Mouse (Mus musculus): ENCODE measurements around the gene B830017H08Rik. TPM values are rescaled to one million over a fixed set of nuclear protein-coding genes. Genes with fewer than 3 reads are reported as not detected.

B830017H08Rik gene
- polyA plus RNA-seq, 1 experiment from 2014 or later, result not detected

- whole genome bisulfite sequencing, result 2% methylated on average over 83 of the region's 83 CpGs
- H3K4me1 ChIP-seq, result peaks cover 88% of the 10 kb centered on the region
- peaks cover 97% of the 10 kb centered on the region for H3K27me3 ChIP-seq (ENCODE audit: insufficient read depth, poor library complexity, severe bottlenecking)
- peak; percentile 79 for DNase-seq (ENCODE audit: low spot score)
- H3K27ac ChIP-seq, result peak overlapping the region; percentile 67
- H3K36me3 ChIP-seq, result 0 out of 2 replicates have a peak, but pooled peaks cover 12% of the 10 kb centered on the region
- no peaks in the 10 kb centered on the region for H3K9me3 ChIP-seq
- H3K4me3 ChIP-seq, result peak overlapping the region; percentile 58
Observed at GRCm38 (mm10) chr16:17802839-17803674, 29.9 kb upstream of the B830017H08Rik start.

- Histone ChIP-seq H3K36me3 (0 out of 2 replicates have a peak, but pooled peaks cover 12% of the 10 kb centered on the region), H3K27ac (no peak overlapping the region), H3K9me3 (no peaks in the 10 kb centered on the region), H3K27me3 (ENCODE audit: insufficient read depth, poor library complexity, severe bottlenecking) (peaks cover 95% of the 10 kb centered on the region), H3K4me1 (peaks cover 80% of the 10 kb centered on the region), H3K4me3 (peak overlapping the region; percentile 58)
- peak; percentile 73 for DNase-seq (ENCODE audit: low spot score)
- WGBS, result 10% methylated on average over 33 of the region's 33 CpGs
Observed at GRCm38 (mm10) chr16:17803675-17804448, 29.1 kb upstream of the B830017H08Rik start.

- 4% methylated on average over 33 of the region's 33 CpGs for whole genome bisulfite sequencing
- DNase-seq (ENCODE audit: low spot score), result no peak
- H3K27ac ChIP-seq, result no peak overlapping the region
- 0 out of 2 replicates have a peak, but pooled peaks cover 12% of the 10 kb centered on the region for H3K36me3 ChIP-seq
- H3K4me3 ChIP-seq, result peak overlapping the region; percentile 58
- H3K4me1 ChIP-seq, result peaks cover 79% of the 10 kb centered on the region
- no peaks in the 10 kb centered on the region for H3K9me3 ChIP-seq
- H3K27me3 ChIP-seq (ENCODE audit: insufficient read depth, poor library complexity, severe bottlenecking), result peaks cover 91% of the 10 kb centered on the region
Observed at GRCm38 (mm10) chr16:17804449-17804912, 28.4 kb upstream of the B830017H08Rik start.

- no peaks in the 10 kb centered on the region for H3K9me3 ChIP-seq
- WGBS, result 24% methylated on average over 7 of the region's 7 CpGs
- DNase-seq (ENCODE audit: low spot score), result no peak
- 0 out of 2 replicates have a peak, but pooled peaks cover 12% of the 10 kb centered on the region for H3K36me3 ChIP-seq
- no peak overlapping the region for H3K27ac ChIP-seq
- peaks cover 79% of the 10 kb centered on the region for H3K4me1 ChIP-seq
- H3K27me3 ChIP-seq (ENCODE audit: insufficient read depth, poor library complexity, severe bottlenecking), result peaks cover 87% of the 10 kb centered on the region
- H3K4me3 ChIP-seq, result peak overlapping the region; percentile 58
Observed at GRCm38 (mm10) chr16:17804982-17805381, 27.9 kb upstream of the B830017H08Rik start.

DNA sequence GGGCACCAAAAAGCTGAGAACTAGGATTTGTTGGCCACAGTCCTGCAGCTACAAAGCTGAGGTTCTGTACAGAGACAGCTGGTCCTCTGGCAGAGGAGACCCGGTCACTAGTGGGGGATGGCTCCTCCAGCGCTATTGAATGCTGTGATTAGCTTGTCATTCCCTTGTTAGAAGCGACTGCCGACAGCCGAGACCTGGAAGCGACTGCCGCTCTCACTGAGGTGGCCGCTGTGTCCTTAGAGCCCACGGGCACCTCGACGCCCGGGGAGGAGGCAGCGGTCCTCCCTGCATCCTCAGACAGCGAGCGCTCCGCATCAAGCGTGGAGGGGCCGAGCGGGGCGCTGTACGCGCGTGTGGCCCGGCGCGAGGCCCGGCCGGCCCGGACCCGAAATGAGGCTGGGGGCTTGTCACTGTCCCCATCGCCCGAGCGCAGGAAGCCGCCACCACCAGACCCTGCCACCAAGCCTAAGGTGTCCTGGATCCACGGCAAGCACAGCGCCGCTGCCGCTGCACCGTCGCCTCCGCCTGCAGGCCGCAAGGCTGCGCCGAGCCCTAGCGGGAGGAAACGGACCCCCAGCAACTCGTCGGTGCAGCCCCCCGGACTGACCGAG is 26.2 kb upstream of the B830017H08Rik start:
- Histone ChIP-seq H3K36me3 (0 out of 2 replicates have a peak, but pooled peaks cover 12% of the 10 kb centered on the region), H3K4me1 (peaks cover 74% of the 10 kb centered on the region), H3K4me3 (peak overlapping the region; percentile 63), H3K27ac (peak overlapping the region; percentile 86), H3K27me3 (ENCODE audit: insufficient read depth, poor library complexity, severe bottlenecking) (peaks cover 70% of the 10 kb centered on the region), H3K9me3 (no peaks in the 10 kb centered on the region)
- WGBS, result 8% methylated on average over 50 of the region's 50 CpGs
- no peak for DNase-seq (ENCODE audit: low spot score)

DNA sequence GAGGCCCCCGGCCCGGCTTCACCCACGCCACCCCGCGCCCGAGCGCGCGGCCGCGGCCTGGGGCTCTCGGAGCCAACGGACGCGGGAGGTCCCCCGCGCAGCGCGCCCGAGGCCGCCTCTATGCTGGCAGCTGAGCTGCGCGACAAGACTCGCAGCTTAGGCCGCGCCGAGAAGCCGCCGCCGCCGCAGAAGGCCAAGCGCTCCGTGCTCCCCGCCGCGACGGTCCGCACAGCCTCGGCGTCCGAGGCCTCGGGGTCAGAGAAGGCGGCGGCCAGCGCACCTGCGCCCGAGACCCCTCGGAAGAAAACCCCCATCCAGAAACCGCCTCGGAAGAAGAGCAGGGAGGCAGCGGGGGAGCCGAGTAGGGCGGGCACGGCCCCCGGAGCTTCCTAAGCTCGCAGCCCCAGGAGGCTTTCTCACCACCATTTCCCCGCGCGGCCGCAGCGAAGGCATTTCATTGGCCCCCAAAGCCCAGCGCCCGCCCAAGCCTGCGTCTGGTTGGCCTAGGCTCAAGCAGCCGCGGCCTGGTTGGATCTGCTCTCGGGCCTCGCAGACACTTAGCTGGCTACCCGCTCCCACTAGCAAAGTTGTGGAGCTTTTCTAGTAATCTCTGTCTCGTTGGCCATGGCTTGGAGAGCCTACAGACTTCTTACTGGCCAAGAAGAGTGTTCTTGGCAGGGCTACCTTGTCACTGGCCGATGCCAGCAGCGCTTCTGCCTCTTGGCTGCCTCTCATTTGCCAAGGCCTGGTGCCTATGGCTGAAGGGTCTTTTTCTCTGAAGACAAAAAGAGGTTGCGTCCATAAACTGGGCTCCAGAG is 25.5 kb upstream of the B830017H08Rik start:
- Histone ChIP-seq H3K36me3 (0 out of 2 replicates have a peak, but pooled peaks cover 12% of the 10 kb centered on the region), H3K27me3 (ENCODE audit: insufficient read depth, poor library complexity, severe bottlenecking) (peaks cover 62% of the 10 kb centered on the region), H3K4me1 (peaks cover 70% of the 10 kb centered on the region), H3K9me3 (no peaks in the 10 kb centered on the region), H3K4me3 (peak overlapping the region; percentile 63), H3K27ac (peak overlapping the region; percentile 86)
- 5% methylated on average over 72 of the region's 73 CpGs for WGBS
- DNase-seq (ENCODE audit: low spot score), result peak; percentile 93

DNA sequence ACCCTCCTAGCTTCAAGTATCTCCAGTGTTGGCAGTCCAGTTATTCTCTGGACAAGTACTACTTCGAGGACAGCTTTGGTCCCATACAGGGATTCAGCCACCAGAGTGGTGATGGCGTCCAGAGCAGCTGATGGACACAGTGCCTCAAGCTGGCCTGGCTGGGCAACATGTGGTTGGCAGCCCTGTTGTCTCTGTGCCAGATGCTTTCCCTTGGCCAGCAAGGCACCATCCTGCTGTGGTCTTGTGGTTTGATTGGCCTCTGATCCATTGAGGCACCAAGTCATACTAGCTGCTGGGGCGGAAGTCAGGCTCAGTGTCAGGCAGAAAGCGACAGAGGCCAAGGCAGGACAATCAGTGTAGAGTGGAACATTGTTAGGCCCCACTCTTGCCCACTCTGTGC is 23.8 kb upstream of the B830017H08Rik start:
- no peak for DNase-seq (ENCODE audit: low spot score)
- 72% methylated on average over 4 of the region's 4 CpGs for WGBS
- Histone ChIP-seq H3K9me3 (no peaks in the 10 kb centered on the region), H3K27ac (no peak overlapping the region), H3K27me3 (ENCODE audit: insufficient read depth, poor library complexity, severe bottlenecking) (peaks cover 57% of the 10 kb centered on the region), H3K36me3 (0 out of 2 replicates have a peak, but pooled peaks cover 12% of the 10 kb centered on the region), H3K4me3 (no peak overlapping the region), H3K4me1 (peaks cover 56% of the 10 kb centered on the region)

DNA sequence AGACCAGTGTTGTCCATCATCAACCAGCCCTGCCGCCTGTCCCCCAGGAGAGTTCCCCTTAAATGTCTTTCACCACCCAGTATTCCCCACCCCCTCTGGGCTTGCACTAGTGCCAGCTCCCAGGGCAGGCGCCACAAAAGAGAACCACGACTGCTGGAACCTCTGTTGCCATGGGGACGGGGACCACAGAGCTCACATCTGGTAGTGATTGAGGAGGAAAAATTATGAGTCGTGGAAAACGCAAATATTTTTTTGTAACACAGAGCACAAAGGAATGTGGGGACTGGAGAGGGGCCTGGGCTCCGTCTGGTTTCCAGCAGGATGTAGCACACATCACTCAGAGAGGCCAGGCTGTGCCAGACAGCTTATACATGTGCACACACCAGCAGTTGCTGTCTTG is 23.2 kb upstream of the B830017H08Rik start:
- H3K36me3 ChIP-seq, result 0 out of 2 replicates have a peak, but pooled peaks cover 12% of the 10 kb centered on the region
- H3K27me3 ChIP-seq (ENCODE audit: insufficient read depth, poor library complexity, severe bottlenecking), result peaks cover 57% of the 10 kb centered on the region
- WGBS, result 20% methylated on average over 7 of the region's 7 CpGs
- DNase-seq (ENCODE audit: low spot score), result no peak
- H3K4me1 ChIP-seq, result peaks cover 50% of the 10 kb centered on the region
- no peaks in the 10 kb centered on the region for H3K9me3 ChIP-seq
- H3K27ac ChIP-seq, result peak overlapping the region; percentile 30; the same call in 1 of the 2 replicates
- H3K4me3 ChIP-seq, result no peak overlapping the region

- DNase-seq (ENCODE audit: low spot score), result no peak
- Histone ChIP-seq H3K9me3 (no peaks in the 10 kb centered on the region), H3K27ac (no peak overlapping the region), H3K4me1 (peaks cover 43% of the 10 kb centered on the region), H3K4me3 (no peak overlapping the region), H3K27me3 (ENCODE audit: insufficient read depth, poor library complexity, severe bottlenecking) (peaks cover 53% of the 10 kb centered on the region), H3K36me3 (0 out of 2 replicates have a peak, but pooled peaks cover under 1% of the 10 kb centered on the region)
- 3% methylated on average over 5 of the region's 5 CpGs for WGBS
Observed at GRCm38 (mm10) chr16:17812120-17812519, 20.8 kb upstream of the B830017H08Rik start.

- H3K4me3 ChIP-seq, result no peak overlapping the region
- peaks cover 54% of the 10 kb centered on the region for H3K27me3 ChIP-seq (ENCODE audit: insufficient read depth, poor library complexity, severe bottlenecking)
- no peak for DNase-seq (ENCODE audit: low spot score)
- H3K36me3 ChIP-seq, result no peaks in the 10 kb centered on the region
- H3K4me1 ChIP-seq, result peaks cover 33% of the 10 kb centered on the region
- 24% methylated on average over 4 of the region's 4 CpGs for WGBS
- no peak overlapping the region for H3K27ac ChIP-seq
- H3K9me3 ChIP-seq, result no peaks in the 10 kb centered on the region
Observed at GRCm38 (mm10) chr16:17813173-17813572, 19.7 kb upstream of the B830017H08Rik start.

- Histone ChIP-seq H3K4me3 (peak overlapping the region; percentile 65), H3K9me3 (no peaks in the 10 kb centered on the region), H3K27me3 (ENCODE audit: insufficient read depth, poor library complexity, severe bottlenecking) (peaks cover 56% of the 10 kb centered on the region), H3K27ac (peak overlapping the region; percentile 84), H3K4me1 (peaks cover 23% of the 10 kb centered on the region), H3K36me3 (no peaks in the 10 kb centered on the region)
- peak; percentile 83 for DNase-seq (ENCODE audit: low spot score)
- 2% methylated on average over 63 of the region's 63 CpGs for WGBS
Observed at GRCm38 (mm10) chr16:17815411-17816402, 17.2 kb upstream of the B830017H08Rik start.

Measured in heart, embryonic 10.5 days (tissue).